Mouse (Mus musculus) cerebellum, adult 9-10 months (tissue): ENCODE results near the gene Ifngr1.

ENCODE experiments used
- DNase-seq: peaks from one replicate; pipeline ENCODE4 v3.0.0; 2022

Ifngr1 gene

GRCm38 (mm10) chr10:19591641-19592441 is at the start of gene Ifngr1:
Ifngr1 (plus strand) TSS chr10:19591949.
- peak; percentile 99 for DNase-seq

DNA sequence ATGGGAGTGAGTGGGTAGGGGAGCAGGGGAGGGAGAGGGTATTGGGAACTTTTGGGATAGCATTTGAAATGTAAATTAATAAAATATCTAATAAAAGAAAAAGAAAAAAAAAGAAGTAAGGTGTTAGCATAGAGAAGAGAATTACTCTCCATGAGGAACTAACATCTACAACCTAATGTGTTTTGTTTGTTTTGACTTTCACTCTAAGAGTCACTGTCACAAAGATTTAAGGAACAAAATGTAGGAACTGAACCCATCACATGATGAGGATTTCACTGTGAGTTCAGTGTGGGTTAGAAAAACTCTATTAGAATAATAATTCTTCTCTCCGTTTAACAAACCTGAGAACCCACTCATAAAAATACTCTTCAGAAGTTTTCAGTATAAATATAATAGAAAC is 44.9 kb upstream of the Ifngr1 start:
- DNase-seq = no peak

GRCm38 (mm10) chr10:19548016-19548415 is 43.7 kb upstream of the Ifngr1 start:
- no peak for DNase-seq

DNA sequence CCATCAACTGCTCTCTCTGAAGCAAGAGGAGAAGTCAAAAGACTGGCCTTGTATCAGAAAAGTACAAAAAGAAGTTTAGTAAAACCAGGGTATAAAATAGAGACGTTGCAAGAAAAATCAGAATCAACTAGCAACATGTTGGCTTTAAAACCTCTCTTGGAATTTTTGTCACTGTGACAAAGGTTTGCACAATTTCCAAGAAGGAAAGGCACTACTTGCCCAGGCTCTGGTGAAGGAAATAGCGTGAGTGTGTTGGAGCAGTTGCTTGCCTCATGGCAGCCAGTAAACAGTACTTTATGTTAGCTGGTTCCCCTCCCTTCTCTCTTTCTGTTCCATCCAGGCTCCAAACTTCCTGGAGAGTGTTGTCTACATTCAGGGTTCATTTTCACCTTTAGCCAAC is 43.3 kb upstream of the Ifngr1 start:
- DNase-seq = no peak

GRCm38 (mm10) chr10:19551585-19551984 is 40.2 kb upstream of the Ifngr1 start:
- DNase-seq = no peak

GRCm38 (mm10) chr10:19553857-19554256 is 37.9 kb upstream of the Ifngr1 start:
- DNase-seq = no peak

- DNase-seq = no peak
These were observed 34.1 kb upstream of the Ifngr1 start for GRCm38 (mm10) chr10:19557696-19558095.

DNA sequence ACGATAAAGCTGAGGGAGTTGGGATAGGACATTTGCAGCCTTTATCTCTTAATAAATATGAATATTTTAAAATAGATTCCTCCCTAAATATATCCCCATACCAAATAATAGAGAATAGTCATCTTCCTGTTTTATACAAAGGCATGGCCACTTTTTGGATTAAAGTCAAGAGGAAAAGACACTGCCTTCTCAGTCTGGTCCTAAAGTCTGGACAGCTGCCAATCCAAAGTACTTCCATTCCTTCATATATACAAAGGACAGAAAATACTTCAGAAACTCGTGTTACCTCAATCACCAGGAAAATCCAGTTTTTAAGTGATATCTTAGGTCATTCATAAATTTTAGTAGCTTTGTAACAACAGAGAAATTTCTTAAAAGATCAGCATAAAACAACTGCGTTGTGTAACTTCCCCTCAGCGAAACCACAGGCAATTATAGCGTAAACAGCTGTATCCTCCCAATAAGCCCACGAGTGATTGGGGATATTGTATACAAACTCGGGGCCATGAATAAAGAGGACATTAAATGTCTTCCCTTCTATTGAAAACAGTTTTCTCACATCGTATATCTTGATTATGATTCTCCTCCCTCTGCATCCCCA is 32.1 kb upstream of the Ifngr1 start:
- DNase-seq = no peak

GRCm38 (mm10) chr10:19562598-19562997 is 29.2 kb upstream of the Ifngr1 start:
- DNase-seq = no peak

DNA sequence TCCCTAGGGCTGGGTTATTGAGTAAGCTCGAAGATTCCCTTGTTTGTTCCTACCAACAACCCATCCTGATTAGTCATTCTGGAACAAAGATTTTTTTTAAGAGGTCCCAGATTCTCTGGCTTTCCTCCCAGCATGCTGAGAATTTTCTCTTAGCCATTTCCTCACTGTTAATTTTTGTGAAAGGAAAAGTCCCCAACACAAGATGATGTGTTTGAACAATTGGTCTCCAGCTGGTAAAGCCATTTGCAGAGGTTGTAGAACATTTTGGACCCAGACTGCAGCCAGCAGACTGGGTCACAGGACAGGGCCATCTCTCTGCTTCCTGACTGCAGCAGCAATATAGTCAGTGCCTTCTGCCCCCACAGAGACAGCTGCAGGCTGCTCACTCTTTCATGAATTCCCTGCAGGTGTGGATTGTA is 28.3 kb upstream of the Ifngr1 start:
- no peak for DNase-seq

- no peak for DNase-seq
These were observed 24.3 kb upstream of the Ifngr1 start for GRCm38 (mm10) chr10:19567481-19567880.

GRCm38 (mm10) chr10:19570288-19570687 is 21.5 kb upstream of the Ifngr1 start:
- no peak for DNase-seq

DNA sequence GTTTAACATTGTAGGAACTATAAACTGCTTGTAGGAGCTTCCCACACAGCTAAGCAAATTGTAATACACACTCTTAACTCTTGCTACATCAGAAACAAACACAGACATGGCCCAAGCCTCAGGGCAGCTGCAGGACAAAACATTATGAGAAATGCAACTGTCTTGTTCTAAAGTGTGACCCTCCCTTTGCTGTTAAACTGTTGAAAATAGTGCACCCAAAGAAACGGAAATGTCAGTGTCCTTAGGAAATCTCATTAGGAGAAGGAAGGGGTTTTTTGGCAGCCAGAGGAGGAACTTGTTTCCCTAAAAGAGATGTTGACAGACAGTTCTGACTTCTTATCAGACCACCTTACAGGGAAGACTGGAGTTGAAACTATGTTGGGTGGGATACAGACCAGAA is 21.0 kb upstream of the Ifngr1 start:
- DNase-seq = no peak

DNA sequence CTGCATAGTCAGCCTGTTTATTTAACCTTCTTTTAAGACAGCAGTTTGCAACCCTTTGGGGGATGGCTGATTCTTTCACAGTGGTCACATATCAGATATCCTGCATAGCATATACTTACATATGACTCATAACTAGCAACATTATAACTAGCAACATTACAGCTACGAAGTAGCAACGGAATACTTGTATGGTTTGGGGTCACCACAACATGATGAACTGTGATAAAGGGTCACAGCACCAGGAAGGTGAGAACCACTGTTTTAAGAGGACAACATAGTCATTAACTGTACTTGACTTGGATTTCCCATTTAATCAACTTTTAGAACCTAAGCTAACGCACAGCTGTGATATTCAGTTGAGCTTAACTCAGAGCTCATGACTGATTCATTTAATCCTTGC is 14.2 kb upstream of the Ifngr1 start:
- no peak for DNase-seq

- no peak for DNase-seq
These were observed 13.7 kb upstream of the Ifngr1 start for GRCm38 (mm10) chr10:19578001-19578400.

GRCm38 (mm10) chr10:19578409-19578986 is 13.3 kb upstream of the Ifngr1 start:
- no peak for DNase-seq

- DNase-seq = no peak
These were observed 11.1 kb upstream of the Ifngr1 start for GRCm38 (mm10) chr10:19580660-19581059.

DNA sequence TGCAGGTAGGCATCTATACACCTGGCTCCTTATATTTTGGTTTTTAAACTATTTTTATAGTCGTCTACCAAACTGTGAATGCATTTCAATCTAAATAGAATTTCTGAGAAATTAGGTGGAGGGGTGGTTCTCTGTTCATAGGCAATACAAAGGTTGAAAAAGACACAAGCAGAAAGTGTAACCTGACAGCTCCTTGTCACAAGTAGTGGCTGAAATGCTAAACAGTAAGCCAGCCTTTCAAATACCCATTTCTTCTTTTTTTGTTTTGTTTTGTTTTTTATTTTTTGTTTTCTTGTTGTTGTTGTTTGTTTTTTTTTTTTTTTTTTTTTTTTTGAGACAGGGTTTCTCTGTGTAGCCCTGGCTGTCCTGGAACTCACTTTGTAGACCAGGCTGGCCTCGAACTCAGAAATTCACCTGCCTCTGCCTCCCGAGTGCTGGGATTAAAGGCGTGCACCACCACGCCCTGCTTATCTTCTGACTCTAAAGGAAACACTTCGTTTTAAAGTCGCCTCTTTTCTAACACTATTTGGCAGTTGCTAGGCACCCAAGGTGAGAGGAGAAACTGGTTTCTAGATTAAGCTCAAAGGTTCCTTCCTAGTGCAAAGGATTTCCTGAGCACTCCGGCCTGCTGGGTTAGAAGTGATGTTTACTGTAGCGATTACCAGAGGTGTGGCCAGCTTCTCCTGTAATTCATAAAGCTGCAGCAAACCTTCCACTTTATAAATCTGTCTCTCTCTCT is 9.7 kb upstream of the Ifngr1 start:
- DNase-seq = no peak

DNA sequence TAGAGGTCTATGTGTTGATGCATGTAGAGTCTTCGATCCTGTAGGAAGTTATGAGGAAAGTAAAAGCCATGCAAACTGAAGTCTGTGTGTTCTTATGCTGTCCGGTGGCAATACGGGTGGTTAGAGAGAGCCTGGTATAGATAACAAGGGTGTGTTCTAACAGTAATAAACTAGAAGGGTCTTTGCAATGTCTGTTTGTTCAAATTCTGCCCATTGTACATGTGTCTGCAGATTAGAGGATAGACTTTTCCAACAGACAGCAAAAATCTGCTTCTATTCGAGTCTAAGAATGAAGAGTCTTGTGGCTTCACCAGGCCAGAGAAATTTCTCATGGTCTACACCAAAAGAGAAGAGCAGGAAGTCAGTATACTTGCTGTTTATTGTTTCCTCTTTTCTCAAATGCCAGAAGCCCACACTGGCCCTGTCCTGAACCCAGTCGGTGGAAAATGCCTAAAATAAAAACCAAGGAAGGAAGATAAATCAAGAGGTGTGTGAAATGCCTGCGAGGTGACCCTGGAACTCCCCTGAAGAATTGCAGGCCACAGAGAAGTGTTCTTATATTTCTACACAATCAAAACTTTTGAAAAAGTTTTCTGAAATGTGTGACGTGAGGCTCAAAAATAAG is 8.8 kb upstream of the Ifngr1 start:
- DNase-seq = no peak

GRCm38 (mm10) chr10:19584064-19584463 is 7.7 kb upstream of the Ifngr1 start:
- DNase-seq = no peak

DNA sequence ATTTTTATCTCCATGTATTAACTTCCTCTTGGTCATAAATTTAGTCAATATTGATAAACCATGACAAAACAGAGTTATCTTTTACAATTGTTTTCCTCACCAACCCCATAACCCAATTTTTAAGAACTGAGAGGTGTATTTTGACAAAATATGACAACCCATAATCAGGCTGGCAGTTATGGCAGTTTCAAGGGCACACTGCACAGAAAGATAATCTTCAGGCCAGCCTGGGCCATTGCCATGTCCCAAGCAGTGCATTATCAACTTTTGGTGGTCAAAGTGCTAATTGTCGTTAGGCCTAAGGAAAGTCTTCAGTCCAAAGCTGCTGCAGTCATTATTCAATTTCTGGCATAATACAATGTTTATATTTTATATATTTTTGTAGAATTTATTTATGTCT is 6.9 kb upstream of the Ifngr1 start:
- no peak for DNase-seq

GRCm38 (mm10) chr10:19585860-19586259 is 5.9 kb upstream of the Ifngr1 start:
- DNase-seq = no peak

GRCm38 (mm10) chr10:19587281-19587680 is 4.5 kb upstream of the Ifngr1 start:
- DNase-seq = no peak
